In the genomic region with DNA sequence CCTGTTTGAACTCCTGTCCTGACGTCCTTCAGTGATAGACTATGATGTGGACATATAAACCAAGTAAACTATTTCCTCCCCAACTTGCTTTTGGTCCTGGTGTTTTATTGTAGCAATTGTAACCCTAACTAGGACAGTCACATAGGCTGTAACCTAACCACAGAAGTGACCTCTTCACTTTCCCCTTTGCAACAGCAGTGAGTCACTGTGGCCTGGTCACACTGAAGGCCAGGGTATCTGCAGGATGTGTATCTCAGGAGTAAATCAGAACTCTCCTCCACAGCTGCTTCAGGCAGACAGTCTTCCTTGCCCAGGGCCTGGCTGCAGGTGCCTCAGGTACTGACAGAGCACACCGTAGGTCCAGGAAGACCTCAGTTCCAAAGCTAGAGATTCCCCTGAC, we compare ENCODE assay signal across 14 mouse cellular contexts. TPM values are rescaled to one million over a fixed set of nuclear protein-coding genes. Genes with fewer than 3 reads are reported as not detected.
"Had no signal": no experiment of that assay in that cellular context is flagged by ENCODE, and none has a peak within 500 bp of the region (broad histone marks: within the 10 kb centered on the region; RNA-seq: fewer than 3 reads in every experiment).

No protein-coding gene starts in this region.

- DNase-seq: lung, adult 18-20 months; lung, embryonic 14.5 days; lung, postnatal 14 days; lung, postnatal 4 days; midbrain, embryonic 14.5 days; retina, postnatal 1 day; right cerebral cortex, adult 18-20 months; right cerebral cortex, postnatal 25 days; right cerebral cortex, postnatal 4 days; spleen, adult 18-20 months; thymus, adult 18-20 months; thymus, postnatal 14 days; thymus, postnatal 36 days had no signal

RNA-seq across cellular contexts. Expression of a gene that starts 3.6 kb away (rescaled TPM):
- total RNA-seq: megakaryocyte-erythroid progenitor cell, adult 5-6 weeks had no signal
